Mouse (Mus musculus) lung, embryonic 15.5 days (tissue): ENCODE results near the gene Trmt1. TPM values are rescaled to one million over a fixed set of nuclear protein-coding genes. Genes with fewer than 3 reads are reported as not detected.

ENCODE experiments used
- ATAC-seq: fragments of 200-750 bp; cut with Nextera tagmentation; 2 replicates; pipeline ENCODE4 v1.8.0; 2017; ENCODE audit warnings: moderate number of reproducible peaks, borderline replicate concordance; ENCODE audit not compliant: low FRiP score, low TSS enrichment; ENCODE audit errors: extremely low read depth
- H3K27ac ChIP-seq: fragments of 300-500 bp; sonication (generic); 2 replicates; pipeline ENCODE4 v1.5.1; 2015; ENCODE audit warnings: moderate library complexity, mild to moderate bottlenecking, inconsistent platforms
- H3K27me3 ChIP-seq: fragments of 300-500 bp; sonication (generic); 2 replicates; pipeline ENCODE4 v1.6.1; 2015; ENCODE audit warnings: inconsistent platforms
- H3K36me3 ChIP-seq: fragments of 300-500 bp; sonication (generic); 2 replicates; pipeline ENCODE4 v1.6.1; 2015; ENCODE audit warnings: inconsistent platforms
- H3K4me1 ChIP-seq: fragments of 300-500 bp; sonication (generic); 2 replicates; pipeline ENCODE4 v1.6.1; 2015; ENCODE audit warnings: inconsistent platforms
- H3K4me2 ChIP-seq: fragments of 300-500 bp; sonication (generic); 2 replicates; pipeline ENCODE4 v1.6.1; 2015; ENCODE audit warnings: inconsistent platforms, mild to moderate bottlenecking, moderate library complexity
- H3K4me3 ChIP-seq: fragments of 300-500 bp; sonication (generic); 2 replicates; pipeline ENCODE4 v1.5.1; 2015; ENCODE audit warnings: mild to moderate bottlenecking, inconsistent platforms
- H3K9ac ChIP-seq: fragments of 300-500 bp; sonication (generic); 2 replicates; pipeline ENCODE4 v1.6.1; 2015; ENCODE audit warnings: inconsistent platforms
- H3K9me3 ChIP-seq: fragments of 300-500 bp; sonication (generic); 2 replicates; pipeline ENCODE4 v1.6.1; 2016; ENCODE audit warnings: inconsistent platforms
- WGBS: fragments of 180-500 bp; shearing (Covaris S2); methylation state at CpG from one replicate; pipeline ENCODE4 v1.1.7; 2015; 5-methylcytosine and 5-hydroxymethylcytosine counted together
- polyA plus RNA-seq: library from polyadenylated mRNA; unstranded; fragments of >200 nt; fragmentation: Nextera tagmentation; extraction: Ambion mirVana; gene quantifications from 2 replicates; pipeline ENCODE4 v1.2.1, GENCODE M21; 2015

Trmt1 gene
- polyA plus RNA-seq, 1 experiment from 2014 or later: 58.4 TPM

GRCm38 (mm10) chr8:84699861-84700322 lies 13.8 kb downstream of the Trmt1 start:
- Histone ChIP-seq H3K4me2 (peak overlapping the region; percentile 16), H3K4me1 (peaks cover 42% of the 10 kb centered on the region), H3K9me3 (no peaks in the 10 kb centered on the region), H3K27me3 (peaks cover 15% of the 10 kb centered on the region; the same call in 1 of the 2 replicates), H3K9ac (no peak overlapping the region), H3K4me3 (no peak overlapping the region), H3K36me3 (peaks cover 30% of the 10 kb centered on the region), H3K27ac (peak overlapping the region; percentile 84)
- 48% methylated on average over 7 of the region's 7 CpGs for WGBS
- ATAC-seq: peak; percentile 32

GRCm38 (mm10) chr8:84700526-84700925 lies 14.4 kb downstream of the Trmt1 start:
- 76% methylated on average over 5 of the region's 5 CpGs for WGBS
- no peak for ATAC-seq
- peaks cover 24% of the 10 kb centered on the region for H3K36me3 ChIP-seq
- no peak overlapping the region for H3K4me3 ChIP-seq
- H3K4me1 ChIP-seq: peaks cover 48% of the 10 kb centered on the region
- no peak overlapping the region for H3K9ac ChIP-seq
- peaks cover 15% of the 10 kb centered on the region; the same call in 1 of the 2 replicates for H3K27me3 ChIP-seq
- H3K27ac ChIP-seq: peak overlapping the region; percentile 84
- no peaks in the 10 kb centered on the region for H3K9me3 ChIP-seq
- peak overlapping the region; percentile 16 for H3K4me2 ChIP-seq

- peak; percentile 67; the same call in 1 of the 2 replicates for ATAC-seq
- H3K4me3 ChIP-seq: peak within 1 kb of the TSS; percentile 28
- H3K27me3 ChIP-seq: peaks cover 15% of the 10 kb centered on the region; the same call in 1 of the 2 replicates
- WGBS: 9% methylated on average over 34 of the region's 34 CpGs
- peak within 1 kb of the TSS; percentile 84 for H3K27ac ChIP-seq
- peaks cover 51% of the 10 kb centered on the region for H3K4me1 ChIP-seq
- peak within 1 kb of the TSS; percentile 13; the same call in 1 of the 2 replicates for H3K9ac ChIP-seq
- H3K4me2 ChIP-seq: peak within 1 kb of the TSS; percentile 58
- peaks cover 21% of the 10 kb centered on the region for H3K36me3 ChIP-seq
- no peaks in the 10 kb centered on the region for H3K9me3 ChIP-seq
Observed at GRCm38 (mm10) chr8:84700941-84701911, 15.1 kb downstream of the Trmt1 start, which contains the start of gene Lyl1. Gene Lyl1, plus strand, starts transcription at chr8:84701457.

GRCm38 (mm10) chr8:84702561-84702960 lies 16.5 kb downstream of the Trmt1 start:
- H3K4me2 ChIP-seq: peak overlapping the region; percentile 58
- peak overlapping the region; percentile 28 for H3K4me3 ChIP-seq
- peaks cover 26% of the 10 kb centered on the region for H3K27me3 ChIP-seq
- no peaks in the 10 kb centered on the region for H3K9me3 ChIP-seq
- 70% methylated on average over 9 of the region's 9 CpGs for WGBS
- no peak overlapping the region for H3K9ac ChIP-seq
- ATAC-seq: no peak
- peaks cover 18% of the 10 kb centered on the region; the same call in 1 of the 2 replicates for H3K36me3 ChIP-seq
- peak overlapping the region; percentile 58; the same call in 1 of the 2 replicates for H3K27ac ChIP-seq
- peaks cover 63% of the 10 kb centered on the region for H3K4me1 ChIP-seq

- Histone ChIP-seq H3K27me3 (peaks cover 31% of the 10 kb centered on the region), H3K9ac (no peak overlapping the region)
Observed at GRCm38 (mm10) chr8:84702963-84703465, 16.9 kb downstream of the Trmt1 start.

GRCm38 (mm10) chr8:84703466-84704249 lies 17.6 kb downstream of the Trmt1 start:
- Histone ChIP-seq H3K4me2 (peak overlapping the region; percentile 58), H3K9me3 (no peaks in the 10 kb centered on the region), H3K9ac (0 out of 2 replicates have a peak overlapping the region, but pooled peaks have one; percentile 13), H3K27ac (peak overlapping the region; percentile 39), H3K4me1 (peaks cover 71% of the 10 kb centered on the region), H3K27me3 (peaks cover 33% of the 10 kb centered on the region), H3K4me3 (peak overlapping the region; percentile 28; the same call in 1 of the 2 replicates), H3K36me3 (peaks cover 13% of the 10 kb centered on the region)
- no peak for ATAC-seq
- WGBS: 18% methylated on average over 38 of the region's 38 CpGs

More at GRCm38 (mm10) chr8:84702963-84703465, 16.9 kb downstream of the Trmt1 start:
- Histone ChIP-seq H3K36me3 (peaks cover 15% of the 10 kb centered on the region), H3K4me1 (peaks cover 68% of the 10 kb centered on the region), H3K4me3 (peak overlapping the region; percentile 28), H3K9me3 (no peaks in the 10 kb centered on the region), H3K4me2 (peak overlapping the region; percentile 58), H3K27ac (no peak overlapping the region; the same call in 1 of the 2 replicates)
- 80% methylated on average over 6 of the region's 6 CpGs for WGBS
- no peak for ATAC-seq

GRCm38 (mm10) chr8:84704356-84704755 lies 18.2 kb downstream of the Trmt1 start:
- H3K27me3 ChIP-seq: peaks cover 33% of the 10 kb centered on the region
- peak overlapping the region; percentile 41 for H3K27ac ChIP-seq
- no peaks in the 10 kb centered on the region for H3K9me3 ChIP-seq
- H3K4me3 ChIP-seq: peak overlapping the region; percentile 8; the same call in 1 of the 2 replicates
- H3K4me1 ChIP-seq: peaks cover 70% of the 10 kb centered on the region
- WGBS: 12% methylated on average over 16 of the region's 16 CpGs
- H3K36me3 ChIP-seq: peaks cover 8% of the 10 kb centered on the region; the same call in 1 of the 2 replicates
- H3K4me2 ChIP-seq: peak overlapping the region; percentile 58
- 0 out of 2 replicates have a peak overlapping the region, but pooled peaks have one; percentile 13 for H3K9ac ChIP-seq
- ATAC-seq: no peak

GRCm38 (mm10) chr8:84704867-84705831 lies 19.0 kb downstream of the Trmt1 start:
- peak overlapping the region; percentile 40 for H3K9ac ChIP-seq
- peaks cover 8% of the 10 kb centered on the region; the same call in 1 of the 2 replicates for H3K36me3 ChIP-seq
- H3K4me3 ChIP-seq: peak overlapping the region; percentile 36
- H3K4me2 ChIP-seq: peak overlapping the region; percentile 58
- peaks cover 33% of the 10 kb centered on the region for H3K27me3 ChIP-seq
- H3K4me1 ChIP-seq: peaks cover 70% of the 10 kb centered on the region
- ATAC-seq: no peak
- 12% methylated on average over 61 of the region's 61 CpGs for WGBS
- H3K9me3 ChIP-seq: no peaks in the 10 kb centered on the region
- peak overlapping the region; percentile 41 for H3K27ac ChIP-seq

GRCm38 (mm10) chr8:84705960-84706359 lies 19.9 kb downstream of the Trmt1 start:
- Histone ChIP-seq H3K9me3 (no peaks in the 10 kb centered on the region), H3K4me3 (peak overlapping the region; percentile 36), H3K4me2 (peak overlapping the region; percentile 58), H3K36me3 (peaks cover 8% of the 10 kb centered on the region; the same call in 1 of the 2 replicates), H3K9ac (peak overlapping the region; percentile 40), H3K4me1 (peaks cover 70% of the 10 kb centered on the region), H3K27me3 (peaks cover 33% of the 10 kb centered on the region), H3K27ac (no peak overlapping the region; the same call in 1 of the 2 replicates)
- ATAC-seq: no peak
- 19% methylated on average over 12 of the region's 12 CpGs for WGBS

- 22% methylated on average over 44 of the region's 45 CpGs for WGBS
- Histone ChIP-seq H3K9me3 (no peaks in the 10 kb centered on the region), H3K36me3 (peaks cover 8% of the 10 kb centered on the region; the same call in 1 of the 2 replicates), H3K4me1 (peaks cover 70% of the 10 kb centered on the region), H3K4me2 (peak overlapping the region; percentile 52), H3K4me3 (peak overlapping the region; percentile 31), H3K27ac (peak overlapping the region; percentile 87), H3K27me3 (peaks cover 33% of the 10 kb centered on the region), H3K9ac (peak overlapping the region; percentile 38)
- ATAC-seq: no peak
Observed at GRCm38 (mm10) chr8:84706610-84707266, 20.6 kb downstream of the Trmt1 start.
